11 mouse cellular contexts compared by ENCODE assay signal in genomic region chr9:59941885-59942350, GRCm38 (mm10). TPM values are rescaled to one million over a fixed set of nuclear protein-coding genes. Genes with fewer than 3 reads are reported as not detected.
A peak's percentile ranks its signal among the peaks of the same experiment; 100 is the strongest.
DNase-seq lines count a peak whose midpoint lies in the region; ATAC-seq and TF ChIP-seq lines count a peak whose summit lies in the region.
"Had no signal": no experiment of that assay in that cellular context is flagged by ENCODE, and none has a peak within 500 bp of the region (broad histone marks: within the 10 kb centered on the region; RNA-seq: fewer than 3 reads in every experiment).

No protein-coding gene starts in this region.

- no peak for ATAC-seq in lung, embryonic 14.5 days (ENCODE audit: insufficient read depth)
- ATAC-seq in lung, postnatal 0 days = no peak
- ATAC-seq in inflammation-experienced regulatory T-cells, adult 6 months = peak; percentile 81
- no peak for ATAC-seq in liver, embryonic 12.5 days

- TF ChIP-seq CTCF in lung, embryonic 14.5 days (IDR thresholded peaks at IDR 0.05; ENCODE audit: low read depth) = no peak
- no peak for TF ChIP-seq CTCF in lung, postnatal 0 days (IDR thresholded peaks at IDR 0.05)

- H3K36me3 ChIP-seq in lung, embryonic 14.5 days (ENCODE audit: insufficient read depth) = no peaks in the 10 kb centered on the region
- H3K36me3 ChIP-seq in lung, postnatal 0 days (ENCODE audit: insufficient read depth, low read length) = no peaks in the 10 kb centered on the region
- no peaks in the 10 kb centered on the region for H3K36me3 ChIP-seq in splenic B cell, adult 2 months (ENCODE audit: control insufficient read depth, insufficient read depth, low read length, poor library complexity, severe bottlenecking)
- no peaks in the 10 kb centered on the region for H3K36me3 ChIP-seq in liver, embryonic 12.5 days

- peak; percentile 17 for DNase-seq in lung, embryonic 14.5 days
- no peak for DNase-seq in lung, postnatal 0 days (ENCODE audit: low spot score)
- peak; percentile 80 to 83 for DNase-seq in CD8-positive naive resting alpha-beta T cell, adult 2 months (ENCODE audit: low read depth in 2 of 2, low spot score in 2 of 2)
- peak; percentile 1 for DNase-seq in splenic B cell, adult 2 months (ENCODE audit: low read depth, low spot score)
- DNase-seq in urinary bladder, postnatal 25 days (ENCODE audit: low spot score) = no peak
- DNase-seq: adrenal gland, postnatal 14 days; cerebellum, adult 18-20 months; gastrocnemius, adult 2 months had no signal

- no peak overlapping the region for H3K4me2 ChIP-seq in lung, embryonic 14.5 days
- H3K4me2 ChIP-seq in lung, postnatal 0 days (replicated peaks; ENCODE audit: low read depth, low read length) = no peak overlapping the region
- H3K4me2 ChIP-seq in liver, embryonic 12.5 days = no peak overlapping the region

- H3K4me1 ChIP-seq in lung, embryonic 14.5 days (ENCODE audit: insufficient read depth) = no peaks in the 10 kb centered on the region; the same call in 1 of the 2 replicates
- H3K4me1 ChIP-seq in lung, postnatal 0 days (ENCODE audit: insufficient read depth, low read depth, low read length) = no peaks in the 10 kb centered on the region
- 0 out of 2 replicates have a peak, but pooled peaks cover 2% of the 10 kb centered on the region for H3K4me1 ChIP-seq in liver, embryonic 12.5 days

- no peaks in the 10 kb centered on the region for H3K27me3 ChIP-seq in lung, embryonic 14.5 days (ENCODE audit: insufficient read depth, low read length)
- H3K27me3 ChIP-seq in lung, postnatal 0 days (replicated peaks; ENCODE audit: insufficient read depth, low read length) = no peaks in the 10 kb centered on the region
- no peaks in the 10 kb centered on the region for H3K27me3 ChIP-seq in splenic B cell, adult 2 months (ENCODE audit: control insufficient read depth, insufficient read depth, low read length, poor library complexity, severe bottlenecking)
- peaks cover 10% of the 10 kb centered on the region; the same call in 1 of the 2 replicates for H3K27me3 ChIP-seq in liver, embryonic 12.5 days (replicated peaks)

- 14% methylated on average over 9 of the region's 9 CpGs for WGBS in lung, embryonic 14.5 days
- WGBS in lung, postnatal 0 days = 12% methylated on average over 9 of the region's 9 CpGs
- WGBS in liver, embryonic 12.5 days (ENCODE audit: insufficient replicate concordance) = 31% methylated on average over 9 of the region's 9 CpGs

- peak overlapping the region; percentile 40; the same call in 1 of the 2 replicates for H3K27ac ChIP-seq in lung, embryonic 14.5 days (ENCODE audit: low read depth)
- H3K27ac ChIP-seq in lung, postnatal 0 days (ENCODE audit: low read length) = no peak overlapping the region
- no peak overlapping the region for H3K27ac ChIP-seq in liver, embryonic 12.5 days
- H3K27ac ChIP-seq: gastrocnemius, adult 2 months had no signal

- no peaks in the 10 kb centered on the region for H3K9me3 ChIP-seq in lung, embryonic 14.5 days (ENCODE audit: low read depth, low read length)
- H3K9me3 ChIP-seq in lung, postnatal 0 days (ENCODE audit: low read length) = no peaks in the 10 kb centered on the region
- H3K9me3 ChIP-seq in liver, embryonic 12.5 days (replicated peaks) = no peaks in the 10 kb centered on the region

- TF ChIP-seq EP300 in lung, postnatal 0 days (IDR thresholded peaks at IDR 0.05) = no peak

- H3K9ac ChIP-seq in lung, embryonic 14.5 days = no peak overlapping the region
- H3K9ac ChIP-seq in lung, postnatal 0 days (replicated peaks; ENCODE audit: low read depth) = no peak overlapping the region
- no peak overlapping the region for H3K9ac ChIP-seq in liver, embryonic 12.5 days

- no peak overlapping the region for H3K4me3 ChIP-seq in lung, embryonic 14.5 days (ENCODE audit: low read depth, low read length)
- no peak overlapping the region for H3K4me3 ChIP-seq in lung, postnatal 0 days (ENCODE audit: low read depth, low read length)
- H3K4me3 ChIP-seq in liver, embryonic 12.5 days = no peak overlapping the region
- H3K4me3 ChIP-seq: gastrocnemius, adult 2 months had no signal

RNA-seq across cellular contexts. Expression of gene Nr2e3, which starts 18.5 kb away (rescaled TPM):
- polyA plus RNA-seq in lung, embryonic 14.5 days (2014; fragmentation: Nextera tagmentation; extraction: Ambion mirVana) = not detected in 2 replicates
- polyA plus RNA-seq in lung, postnatal 0 days (2015; fragmentation: Nextera tagmentation; extraction: Ambion mirVana) = not detected in 2 replicates
- polyA plus RNA-seq in inflammation-experienced regulatory T-cells, adult 6 months (2017; shearing (Covaris generic)) = not detected
- polyA plus RNA-seq in liver, embryonic 12.5 days (2016; fragmentation: Nextera tagmentation; extraction: Ambion mirVana) = not detected in 2 replicates
- polyA plus RNA-seq: testis, adult 2 months had no signal

Comparison
In these comparisons a context has a peak if more than half of its experiments do, and no peak if none do; other contexts are left out.
1. DNase-seq: peak in lung, embryonic 14.5 days (single experiment), CD8-positive naive resting alpha-beta T cell, adult 2 months (2 of 2) and splenic B cell, adult 2 months (single experiment); none in lung, postnatal 0 days (single experiment) and urinary bladder, postnatal 25 days (single experiment).